Mouse (Mus musculus) ES-Bruce4 (cell line): ENCODE data around the gene Ffar1. TPM values are rescaled to one million over a fixed set of nuclear protein-coding genes. Genes with fewer than 3 reads are reported as not detected.

Source experiments
- H3K27ac ChIP-seq: 2 replicates; pipeline ENCODE4 v1.5.1; 2012; ENCODE audit warnings: low read length, inconsistent platforms; ENCODE audit not compliant: insufficient read depth
- H3K27me3 ChIP-seq: 2 replicates; pipeline ENCODE4 v1.6.1; 2012; ENCODE audit warnings: mild to moderate bottlenecking, low read length, inconsistent platforms; ENCODE audit not compliant: control insufficient read depth, poor library complexity, insufficient read depth, severe bottlenecking
- H3K36me3 ChIP-seq: 2 replicates; pipeline ENCODE4 v1.6.1; 2012; ENCODE audit warnings: inconsistent platforms, mild to moderate bottlenecking, low read length, moderate library complexity; ENCODE audit not compliant: control insufficient read depth, poor library complexity, insufficient read depth, severe bottlenecking
- H3K4me1 ChIP-seq: one replicate; pipeline ENCODE4 v1.8.1; 2011; ENCODE audit warnings: low read length; ENCODE audit not compliant: control insufficient read depth, insufficient read depth
- H3K4me3 ChIP-seq: 2 replicates; pipeline ENCODE4 v1.5.1; 2011; ENCODE audit warnings: low read depth, mild to moderate bottlenecking, low read length
- H3K9ac ChIP-seq: 2 replicates; pipeline ENCODE4 v1.6.1; 2012; ENCODE audit warnings: low read depth, mild to moderate bottlenecking, inconsistent platforms; ENCODE audit not compliant: poor library complexity, severe bottlenecking
- H3K9me3 ChIP-seq: replicated peaks from 2 replicates; pipeline ENCODE4 v1.6.1; 2012; ENCODE audit warnings: mild to moderate bottlenecking, low read length, inconsistent platforms; ENCODE audit not compliant: control insufficient read depth, poor library complexity, insufficient read depth, severe bottlenecking
- CTCF ChIP-seq: IDR thresholded peaks from one replicate; pipeline ENCODE4 v1.8.1; 2011; ENCODE audit warnings: low read depth, low read length
- EP300 ChIP-seq: IDR thresholded peaks from 2 replicates; pipeline ENCODE4 v1.6.1; 2011; ENCODE audit warnings: low read depth, low read length; ENCODE audit not compliant: insufficient read depth
- POLR2A ChIP-seq: IDR thresholded peaks from one replicate; pipeline ENCODE4 v1.8.1; 2011; ENCODE audit warnings: low read length; ENCODE audit not compliant: insufficient read depth
- polyA plus RNA-seq: library from polyadenylated mRNA; stranded (reverse); fragments of >200 nt; gene quantifications from 2 replicates; pipeline ENCODE4 v1.2.4, GENCODE M21; 2011; ENCODE audit warnings: low read depth; ENCODE audit not compliant: missing spikeins, insufficient read depth, insufficient read length

Gene Ffar1
- polyA plus RNA-seq, 1 experiment = not detected

DNA sequence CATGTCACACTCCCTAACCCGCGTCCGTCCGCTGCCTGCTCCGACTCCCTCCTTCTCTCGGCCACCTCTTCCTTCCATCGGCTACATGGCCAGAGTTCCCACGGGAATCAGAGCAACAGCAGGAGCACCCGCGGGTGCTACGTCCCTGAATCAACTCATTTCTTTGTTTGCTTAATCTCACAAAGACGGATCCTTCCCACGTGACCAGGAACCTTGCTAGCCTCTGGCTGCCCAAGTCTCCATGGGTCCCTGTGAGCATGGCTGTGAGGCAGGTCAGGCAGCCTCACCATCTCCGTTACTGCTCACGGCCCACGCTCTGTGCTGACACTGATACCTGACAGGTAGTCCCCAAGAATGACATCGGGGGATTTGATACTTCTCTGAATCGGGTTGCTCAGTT lies 37.7 kb downstream of the Ffar1 start, which contains the start of gene Ffar2:
TSS of gene Ffar2 (minus strand) at position 101 of the 400 bp plus-strand sequence.
- H3K27me3 ChIP-seq = no peaks in the 10 kb centered on the region
- no peak within 1 kb of the TSS for H3K27ac ChIP-seq
- no peaks in the 10 kb centered on the region for H3K36me3 ChIP-seq
- peaks cover 2% of the 10 kb centered on the region for H3K4me1 ChIP-seq
- no peak within 1 kb of the TSS for H3K4me3 ChIP-seq
- no peaks in the 10 kb centered on the region; the same call in 1 of the 2 replicates for H3K9me3 ChIP-seq
- no peak within 1 kb of the TSS for H3K9ac ChIP-seq
- no peak for TF ChIP-seq EP300
- TF ChIP-seq CTCF = no peak
- TF ChIP-seq POLR2A = no peak

DNA sequence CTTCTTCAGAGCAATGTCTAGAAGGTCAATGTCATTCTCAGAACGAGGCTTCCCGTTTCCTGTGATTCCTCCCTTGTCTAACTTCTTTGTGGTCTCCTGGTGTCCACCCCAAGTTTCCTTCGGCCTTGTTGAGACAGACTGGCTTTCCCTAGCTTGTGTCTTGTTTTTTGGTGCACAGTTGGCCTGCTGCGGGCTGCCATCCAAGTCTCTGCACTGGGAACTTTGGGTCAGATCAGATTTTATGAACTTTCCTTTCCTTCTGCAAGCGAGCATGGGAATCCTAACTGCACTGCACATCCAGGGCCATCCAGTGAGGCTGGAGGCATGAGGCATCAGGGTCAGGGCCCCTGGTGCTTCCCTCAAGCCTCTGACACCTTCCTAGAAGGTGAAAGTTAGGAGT lies 39.8 kb downstream of the Ffar1 start:
- Histone ChIP-seq H3K27me3 (no peaks in the 10 kb centered on the region), H3K4me3 (no peak overlapping the region), H3K36me3 (no peaks in the 10 kb centered on the region), H3K4me1 (peaks cover 2% of the 10 kb centered on the region), H3K27ac (no peak overlapping the region), H3K9me3 (no peaks in the 10 kb centered on the region), H3K9ac (no peak overlapping the region)
- TF ChIP-seq EP300 = no peak
- no peak for TF ChIP-seq CTCF

DNA sequence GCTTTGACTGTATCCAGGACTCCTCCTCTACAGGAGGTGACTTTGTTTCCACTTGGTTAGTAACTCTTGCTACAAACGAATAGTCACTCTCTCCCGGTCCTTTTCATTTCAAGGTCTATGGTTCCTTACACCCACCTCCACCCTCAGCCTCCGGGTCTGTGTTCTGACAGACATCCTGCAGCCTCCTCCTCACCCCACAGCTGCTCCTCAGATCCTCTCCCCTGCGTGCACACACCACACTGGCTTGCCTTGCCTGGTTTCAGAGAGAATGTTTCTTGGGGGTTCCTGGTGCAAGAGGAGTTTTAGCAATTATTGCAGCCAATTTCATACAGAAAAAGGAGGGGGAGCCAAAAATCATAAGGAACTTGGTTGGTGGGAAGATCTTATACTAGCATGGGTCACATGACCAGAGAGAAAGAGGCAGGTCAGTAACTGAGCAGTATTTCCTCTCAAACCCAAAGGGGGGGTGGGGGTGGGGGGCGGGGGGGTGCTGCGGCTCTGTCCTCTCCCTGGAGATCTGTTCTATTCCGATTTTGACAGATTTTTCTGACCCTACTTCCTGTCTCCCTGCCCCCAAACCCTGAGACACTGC lies 40.4 kb downstream of the Ffar1 start:
- no peaks in the 10 kb centered on the region for H3K9me3 ChIP-seq
- no peak for TF ChIP-seq POLR2A
- TF ChIP-seq EP300 = no peak
- TF ChIP-seq CTCF = no peak
- H3K27ac ChIP-seq = no peak overlapping the region
- no peak overlapping the region for H3K4me3 ChIP-seq
- no peaks in the 10 kb centered on the region for H3K4me1 ChIP-seq
- H3K27me3 ChIP-seq = no peaks in the 10 kb centered on the region
- no peaks in the 10 kb centered on the region for H3K36me3 ChIP-seq
- H3K9ac ChIP-seq = no peak overlapping the region

DNA sequence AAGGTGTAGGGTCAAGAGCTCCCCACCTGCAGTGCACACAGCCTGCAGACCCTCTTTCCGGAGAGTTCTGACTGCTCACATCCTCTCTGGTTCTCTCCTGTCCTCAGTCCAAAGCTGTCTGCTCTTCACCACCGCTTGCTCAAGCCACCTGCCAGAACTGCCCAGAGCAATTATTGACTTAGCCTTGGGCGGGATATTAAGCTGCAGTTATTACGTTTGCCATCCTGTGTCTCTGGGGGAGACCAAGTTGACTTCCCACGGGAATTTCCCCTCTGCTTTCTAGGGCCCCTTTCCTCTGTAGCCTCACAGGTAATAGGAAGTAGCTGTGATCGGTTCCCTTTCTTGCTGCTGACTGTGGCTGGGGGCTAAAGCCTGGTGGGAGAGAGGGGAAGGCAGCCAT lies 41.2 kb downstream of the Ffar1 start:
- no peaks in the 10 kb centered on the region for H3K36me3 ChIP-seq
- H3K9me3 ChIP-seq = no peaks in the 10 kb centered on the region
- no peaks in the 10 kb centered on the region for H3K4me1 ChIP-seq
- TF ChIP-seq CTCF (no peak), EP300 (no peak), POLR2A (no peak)
- no peak overlapping the region for H3K4me3 ChIP-seq
- H3K27me3 ChIP-seq = no peaks in the 10 kb centered on the region
- H3K9ac ChIP-seq = no peak overlapping the region
- no peak overlapping the region for H3K27ac ChIP-seq

DNA sequence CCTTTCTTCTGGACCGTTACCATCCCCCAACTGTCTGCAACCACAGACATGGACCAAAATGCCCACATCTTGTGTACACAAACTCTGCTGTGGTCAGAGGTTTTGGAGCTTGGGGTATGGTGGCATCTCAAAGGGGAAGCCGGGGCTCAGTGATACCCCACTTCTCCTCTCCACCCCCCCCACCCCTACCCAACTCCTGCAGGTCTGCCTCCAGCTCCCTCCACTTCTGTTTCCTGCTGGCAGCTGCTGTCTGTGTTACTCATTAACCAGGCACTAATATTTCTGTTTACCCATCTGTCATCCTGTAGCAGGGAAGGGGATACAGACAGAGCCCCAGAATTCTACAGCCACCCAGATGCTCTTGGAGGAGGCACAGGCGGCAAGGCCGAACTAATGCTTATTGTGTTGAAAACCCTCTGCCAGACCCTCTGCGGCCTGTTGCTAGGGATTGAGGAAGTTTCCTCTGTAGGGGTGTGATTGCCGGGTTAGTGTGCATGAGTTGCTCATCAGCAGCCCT lies 49.0 kb downstream of the Ffar1 start:
- no peak overlapping the region for H3K27ac ChIP-seq

DNA sequence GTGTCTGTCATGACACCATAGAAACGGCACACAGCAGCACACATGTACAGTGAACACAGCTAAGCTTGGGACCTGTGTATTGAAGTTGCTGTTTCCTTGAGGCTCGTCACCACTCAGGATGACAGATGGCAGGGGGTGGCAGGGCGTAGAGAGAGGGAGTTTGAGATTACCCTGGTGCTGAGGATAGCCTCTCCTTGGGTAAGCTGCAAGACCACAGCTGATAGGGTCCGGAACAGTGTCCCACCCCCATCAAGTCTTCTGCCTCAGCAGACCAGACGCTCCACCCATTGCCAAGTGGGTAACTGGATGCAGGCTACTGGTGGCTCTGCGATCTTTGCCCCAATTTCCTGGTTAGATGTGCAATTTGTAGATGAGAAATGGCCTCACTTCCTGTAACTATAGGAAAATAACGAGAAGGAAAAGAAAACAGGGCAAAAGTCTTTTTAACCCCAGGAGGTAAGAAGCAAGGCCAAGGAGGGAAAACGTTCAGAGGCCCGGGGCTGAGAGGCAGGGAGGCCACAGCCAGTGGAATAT lies 49.5 kb downstream of the Ffar1 start:
- TF ChIP-seq CTCF (no peak), POLR2A (no peak), EP300 (no peak)
- Histone ChIP-seq H3K4me1 (no peaks in the 10 kb centered on the region), H3K27me3 (no peaks in the 10 kb centered on the region), H3K9me3 (no peaks in the 10 kb centered on the region), H3K36me3 (no peaks in the 10 kb centered on the region), H3K27ac (no peak overlapping the region), H3K4me3 (no peak overlapping the region), H3K9ac (no peak overlapping the region)

More for the DNA sequence above, 49.0 kb downstream of the Ffar1 start:
- no peaks in the 10 kb centered on the region for H3K4me1 ChIP-seq
- H3K9me3 ChIP-seq = no peaks in the 10 kb centered on the region
- no peak overlapping the region for H3K9ac ChIP-seq
- H3K4me3 ChIP-seq = no peak overlapping the region
- TF ChIP-seq POLR2A = no peak
- no peak for TF ChIP-seq EP300
- TF ChIP-seq CTCF = no peak
- H3K27me3 ChIP-seq = no peaks in the 10 kb centered on the region
- no peaks in the 10 kb centered on the region for H3K36me3 ChIP-seq
